Mouse (Mus musculus): ENCODE measurements around the gene Fbxo11. TPM values are rescaled to one million over a fixed set of nuclear protein-coding genes. Genes with fewer than 3 reads are reported as not detected.
A peak's percentile ranks its signal among the peaks of the same experiment; 100 is the strongest.

The Fbxo11 gene
- polyA plus RNA-seq, 1 experiment from 2014 or later = 28.1 TPM

- no peaks in the 10 kb centered on the region for H3K9me3 ChIP-seq (replicated peaks; ENCODE audit: control insufficient read depth, low read length, poor library complexity, severe bottlenecking)
- no peak overlapping the region for H3K9ac ChIP-seq (ENCODE audit: low read depth, low read length)
- H3K27me3 ChIP-seq (ENCODE audit: control insufficient read depth, insufficient read depth, low read depth, low read length) = no peaks in the 10 kb centered on the region
- H3K27ac ChIP-seq (ENCODE audit: low read length) = no peak overlapping the region
- H3K4me2 ChIP-seq (ENCODE audit: low read length) = no peak overlapping the region
- no peak overlapping the region for H3K4me3 ChIP-seq (ENCODE audit: low read depth, low read length)
- ATAC-seq = no peak
- WGBS = 92% methylated on average over 9 of the region's 9 CpGs
- no peaks in the 10 kb centered on the region for H3K36me3 ChIP-seq (ENCODE audit: control insufficient read depth, insufficient read depth, low read length)
- H3K4me1 ChIP-seq (ENCODE audit: control insufficient read depth, insufficient read depth, low read length) = no peaks in the 10 kb centered on the region; the same call in 1 of the 2 replicates
Measured at GRCm38 (mm10) chr17:88098181-88098852, 33.2 kb upstream of the Fbxo11 start.

DNA sequence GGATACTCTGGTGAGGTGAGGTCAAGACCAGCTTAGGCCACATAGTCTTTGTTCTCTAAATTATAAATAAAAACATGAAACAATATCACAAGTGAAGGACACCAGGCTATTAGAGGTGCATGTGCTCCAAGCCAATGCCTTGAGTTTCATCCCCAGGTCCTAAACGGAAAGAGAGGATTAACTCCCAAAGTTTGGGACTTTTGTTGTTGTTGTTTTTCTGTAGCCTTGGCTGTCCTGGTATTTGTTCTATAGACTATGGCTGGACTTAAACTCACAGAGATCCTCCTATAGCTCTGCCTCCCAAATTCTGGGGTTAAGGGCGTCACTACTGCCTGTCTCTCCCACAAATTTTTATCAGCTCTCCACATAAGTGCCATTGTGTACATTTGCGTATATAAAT is 32.5 kb upstream of the Fbxo11 start:
- H3K9ac ChIP-seq (ENCODE audit: low read depth, low read length) = no peak overlapping the region
- no peak overlapping the region for H3K27ac ChIP-seq (ENCODE audit: low read length)
- ATAC-seq = no peak
- H3K27me3 ChIP-seq (ENCODE audit: control insufficient read depth, insufficient read depth, low read depth, low read length) = no peaks in the 10 kb centered on the region
- no peak overlapping the region for H3K4me3 ChIP-seq (ENCODE audit: low read depth, low read length)
- 90% methylated on average over 3 of the region's 3 CpGs for WGBS
- H3K4me1 ChIP-seq (ENCODE audit: control insufficient read depth, insufficient read depth, low read length) = no peaks in the 10 kb centered on the region; the same call in 1 of the 2 replicates
- H3K36me3 ChIP-seq (ENCODE audit: control insufficient read depth, insufficient read depth, low read length) = no peaks in the 10 kb centered on the region
- H3K4me2 ChIP-seq (ENCODE audit: low read length) = no peak overlapping the region
- H3K9me3 ChIP-seq (replicated peaks; ENCODE audit: control insufficient read depth, low read length, poor library complexity, severe bottlenecking) = no peaks in the 10 kb centered on the region

DNA sequence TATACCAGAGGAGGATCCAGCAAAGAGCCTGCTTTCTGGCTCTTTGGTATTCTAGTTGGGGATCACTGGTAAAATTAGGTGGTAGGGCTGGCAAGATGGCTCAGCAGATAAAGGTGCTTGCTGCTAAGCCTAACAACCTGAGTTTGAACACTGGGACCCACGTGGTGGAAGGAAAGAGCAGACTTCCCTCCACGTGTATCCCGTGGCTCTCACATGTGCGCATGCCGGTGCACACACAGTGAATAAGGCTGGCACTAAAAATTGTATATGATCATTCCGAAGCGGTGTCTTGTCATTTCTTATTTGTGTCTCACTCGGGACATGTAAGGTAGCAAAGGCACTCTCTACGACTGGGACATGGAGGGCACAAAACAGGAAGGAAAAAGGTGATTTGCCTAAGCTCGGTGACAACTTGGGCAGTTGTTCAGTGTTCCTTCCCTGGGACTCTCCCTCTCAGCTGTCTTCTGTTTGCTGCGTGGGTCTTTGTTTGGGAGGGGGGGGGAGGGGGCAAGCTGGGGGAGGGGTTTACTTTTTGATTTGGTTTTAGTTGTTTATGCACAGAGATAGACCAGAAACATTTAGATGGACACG is 31.8 kb upstream of the Fbxo11 start:
- no peak overlapping the region for H3K27ac ChIP-seq (ENCODE audit: low read length)
- H3K4me3 ChIP-seq (ENCODE audit: low read depth, low read length) = no peak overlapping the region
- H3K36me3 ChIP-seq (ENCODE audit: control insufficient read depth, insufficient read depth, low read length) = no peaks in the 10 kb centered on the region
- no peak overlapping the region for H3K4me2 ChIP-seq (ENCODE audit: low read length)
- no peak for ATAC-seq
- H3K27me3 ChIP-seq (ENCODE audit: control insufficient read depth, insufficient read depth, low read depth, low read length) = no peaks in the 10 kb centered on the region
- no peak overlapping the region for H3K9ac ChIP-seq (ENCODE audit: low read depth, low read length)
- H3K9me3 ChIP-seq (replicated peaks; ENCODE audit: control insufficient read depth, low read length, poor library complexity, severe bottlenecking) = no peaks in the 10 kb centered on the region
- WGBS = 89% methylated on average over 11 of the region's 12 CpGs
- no peaks in the 10 kb centered on the region; the same call in 1 of the 2 replicates for H3K4me1 ChIP-seq (ENCODE audit: control insufficient read depth, insufficient read depth, low read length)

DNA sequence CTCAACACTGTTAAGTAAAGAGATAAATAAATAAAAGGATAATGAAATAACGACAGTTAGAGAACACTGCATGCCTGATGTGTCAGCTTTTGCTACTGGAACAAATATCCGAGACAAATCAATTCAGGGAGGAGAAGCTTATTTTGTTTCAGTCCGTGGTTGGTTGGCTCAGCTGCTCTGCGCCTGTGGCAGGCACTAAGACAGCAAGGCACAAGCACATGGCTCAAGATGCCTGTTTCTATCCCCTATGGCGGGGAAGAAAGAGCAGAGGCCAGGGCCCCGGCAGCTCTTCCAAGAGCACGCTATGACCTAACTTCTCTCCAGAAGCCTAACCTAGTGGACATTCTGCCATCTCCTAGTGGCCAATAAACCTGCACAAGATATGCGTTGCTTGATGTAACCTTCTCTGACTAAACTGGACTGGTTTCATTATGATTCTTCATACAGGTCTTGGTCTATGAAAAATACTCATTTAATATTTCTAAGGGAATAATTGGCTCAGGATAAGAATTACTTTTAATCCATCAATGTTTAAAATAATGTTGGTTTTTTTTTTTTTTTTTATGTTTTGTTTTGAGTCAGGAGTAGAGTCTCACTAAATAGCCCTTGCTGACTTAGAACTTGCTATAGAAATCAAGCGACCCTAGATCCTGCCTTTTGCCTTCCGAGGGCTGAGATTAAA is 30.6 kb upstream of the Fbxo11 start:
- H3K4me2 ChIP-seq (ENCODE audit: low read length) = no peak overlapping the region
- H3K27me3 ChIP-seq (ENCODE audit: control insufficient read depth, insufficient read depth, low read depth, low read length) = no peaks in the 10 kb centered on the region
- no peaks in the 10 kb centered on the region; the same call in 1 of the 2 replicates for H3K4me1 ChIP-seq (ENCODE audit: control insufficient read depth, insufficient read depth, low read length)
- H3K4me3 ChIP-seq (ENCODE audit: low read depth, low read length) = no peak overlapping the region
- H3K9ac ChIP-seq (ENCODE audit: low read depth, low read length) = no peak overlapping the region
- H3K36me3 ChIP-seq (ENCODE audit: control insufficient read depth, insufficient read depth, low read length) = no peaks in the 10 kb centered on the region
- 59% methylated on average over 10 of the region's 10 CpGs for WGBS
- no peak overlapping the region for H3K27ac ChIP-seq (ENCODE audit: low read length)
- no peak for ATAC-seq
- no peaks in the 10 kb centered on the region for H3K9me3 ChIP-seq (replicated peaks; ENCODE audit: control insufficient read depth, low read length, poor library complexity, severe bottlenecking)

DNA sequence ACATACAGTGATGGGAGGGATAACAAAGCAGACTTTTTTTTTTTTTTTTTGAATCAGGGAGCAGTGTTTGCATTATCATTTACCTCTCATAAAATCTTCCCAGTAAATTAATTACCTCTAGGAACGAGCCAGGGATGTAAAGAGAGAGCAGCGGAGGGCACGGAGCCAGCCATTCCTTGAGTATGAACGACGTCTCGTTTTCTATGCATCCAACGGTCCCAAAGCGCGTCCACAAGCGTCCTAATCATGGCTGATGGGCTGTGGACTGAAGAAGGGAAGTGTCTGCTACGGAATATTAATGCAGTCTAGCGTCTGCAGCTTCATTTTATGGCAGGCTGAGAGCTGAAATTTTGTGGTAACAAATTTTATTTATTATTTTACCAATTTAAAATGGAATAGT is 29.2 kb upstream of the Fbxo11 start:
- H3K27ac ChIP-seq (ENCODE audit: low read length) = no peak overlapping the region
- ATAC-seq = no peak

GRCm38 (mm10) chr17:88093798-88094197 is 28.7 kb upstream of the Fbxo11 start:
- ATAC-seq = no peak
- 73% methylated on average over 10 of the region's 10 CpGs for WGBS
- H3K9ac ChIP-seq (ENCODE audit: low read depth, low read length) = no peak overlapping the region
- no peaks in the 10 kb centered on the region for H3K9me3 ChIP-seq (replicated peaks; ENCODE audit: control insufficient read depth, low read length, poor library complexity, severe bottlenecking)
- H3K27ac ChIP-seq (ENCODE audit: low read length) = no peak overlapping the region
- no peaks in the 10 kb centered on the region; the same call in 1 of the 2 replicates for H3K4me1 ChIP-seq (ENCODE audit: control insufficient read depth, insufficient read depth, low read length)
- no peaks in the 10 kb centered on the region for H3K36me3 ChIP-seq (ENCODE audit: control insufficient read depth, insufficient read depth, low read length)
- H3K4me2 ChIP-seq (ENCODE audit: low read length) = no peak overlapping the region
- no peak overlapping the region for H3K4me3 ChIP-seq (ENCODE audit: low read depth, low read length)
- H3K27me3 ChIP-seq (ENCODE audit: control insufficient read depth, insufficient read depth, low read depth, low read length) = no peaks in the 10 kb centered on the region

More for the DNA sequence above, 29.2 kb upstream of the Fbxo11 start:
- Histone ChIP-seq H3K27me3 (ENCODE audit: control insufficient read depth, insufficient read depth, low read depth, low read length) (no peaks in the 10 kb centered on the region), H3K9me3 (replicated peaks; ENCODE audit: control insufficient read depth, low read length, poor library complexity, severe bottlenecking) (no peaks in the 10 kb centered on the region), H3K4me2 (ENCODE audit: low read length) (peak overlapping the region; percentile 26; the same call in 1 of the 2 replicates), H3K4me3 (ENCODE audit: low read depth, low read length) (no peak overlapping the region), H3K9ac (ENCODE audit: low read depth, low read length) (no peak overlapping the region), H3K36me3 (ENCODE audit: control insufficient read depth, insufficient read depth, low read length) (no peaks in the 10 kb centered on the region), H3K4me1 (ENCODE audit: control insufficient read depth, insufficient read depth, low read length) (no peaks in the 10 kb centered on the region; the same call in 1 of the 2 replicates)
- 54% methylated on average over 12 of the region's 12 CpGs for WGBS

DNA sequence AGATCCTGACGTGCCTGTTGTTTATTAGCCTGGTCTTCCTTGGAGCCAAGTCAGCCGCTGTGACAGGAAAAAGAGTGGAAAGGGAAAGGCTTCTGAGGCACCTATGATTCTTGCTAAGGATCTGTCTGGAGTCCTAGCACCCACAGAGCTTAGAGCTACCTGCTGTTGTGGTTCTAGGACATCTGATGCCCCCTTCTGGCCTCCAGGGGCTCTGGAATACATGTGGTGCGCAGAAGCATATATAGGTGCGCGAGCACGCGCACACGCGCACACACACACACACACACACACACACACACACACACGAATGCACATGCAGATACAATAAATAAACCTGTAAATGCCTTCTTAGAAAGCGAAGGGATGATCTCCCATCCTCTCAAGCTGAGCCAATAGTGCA is 20.9 kb upstream of the Fbxo11 start:
- Histone ChIP-seq H3K4me3 (ENCODE audit: low read depth, low read length) (no peak overlapping the region), H3K9me3 (replicated peaks; ENCODE audit: control insufficient read depth, low read length, poor library complexity, severe bottlenecking) (no peaks in the 10 kb centered on the region), H3K9ac (ENCODE audit: low read depth, low read length) (no peak overlapping the region), H3K27ac (ENCODE audit: low read length) (no peak overlapping the region), H3K4me1 (ENCODE audit: control insufficient read depth, insufficient read depth, low read length) (no peaks in the 10 kb centered on the region), H3K4me2 (ENCODE audit: low read length) (no peak overlapping the region), H3K27me3 (ENCODE audit: control insufficient read depth, insufficient read depth, low read depth, low read length) (no peaks in the 10 kb centered on the region), H3K36me3 (ENCODE audit: control insufficient read depth, insufficient read depth, low read length) (no peaks in the 10 kb centered on the region)
- no peak for ATAC-seq
- WGBS = 96% methylated on average over 11 of the region's 11 CpGs

DNA sequence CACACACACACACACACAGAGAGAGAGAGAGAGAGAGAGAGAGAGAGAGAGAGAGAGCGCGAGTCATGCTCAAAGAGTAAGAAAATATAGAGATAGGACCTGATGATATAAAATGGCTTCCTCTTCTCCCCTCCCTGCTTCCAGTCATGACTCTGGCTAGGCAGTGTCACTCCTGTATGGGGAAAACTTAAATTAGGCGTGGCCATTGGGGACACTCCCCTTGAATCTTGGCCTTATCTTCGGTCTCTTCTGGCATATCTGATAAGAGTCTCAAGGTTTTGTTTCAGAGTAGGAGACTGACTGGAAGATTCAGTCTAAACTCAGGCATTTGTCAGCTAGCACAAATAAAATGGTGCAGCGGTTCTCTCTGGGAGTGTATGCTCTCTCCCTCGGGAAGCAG is 16.4 kb upstream of the Fbxo11 start:
- Histone ChIP-seq H3K9ac (ENCODE audit: low read depth, low read length) (no peak overlapping the region), H3K27me3 (ENCODE audit: control insufficient read depth, insufficient read depth, low read depth, low read length) (no peaks in the 10 kb centered on the region), H3K4me2 (ENCODE audit: low read length) (no peak overlapping the region), H3K9me3 (replicated peaks; ENCODE audit: control insufficient read depth, low read length, poor library complexity, severe bottlenecking) (no peaks in the 10 kb centered on the region), H3K4me3 (ENCODE audit: low read depth, low read length) (no peak overlapping the region), H3K36me3 (ENCODE audit: control insufficient read depth, insufficient read depth, low read length) (no peaks in the 10 kb centered on the region), H3K4me1 (ENCODE audit: control insufficient read depth, insufficient read depth, low read length) (no peaks in the 10 kb centered on the region), H3K27ac (ENCODE audit: low read length) (no peak overlapping the region)
- WGBS = 90% methylated on average over 6 of the region's 6 CpGs
- ATAC-seq = no peak

GRCm38 (mm10) chr17:88079771-88080170 is 14.7 kb upstream of the Fbxo11 start:
- H3K9me3 ChIP-seq (replicated peaks; ENCODE audit: control insufficient read depth, low read length, poor library complexity, severe bottlenecking) = no peaks in the 10 kb centered on the region
- H3K4me3 ChIP-seq (ENCODE audit: low read depth, low read length) = no peak overlapping the region
- WGBS = 89% methylated on average over 8 of the region's 8 CpGs
- H3K27ac ChIP-seq (ENCODE audit: low read length) = no peak overlapping the region
- no peaks in the 10 kb centered on the region for H3K36me3 ChIP-seq (ENCODE audit: control insufficient read depth, insufficient read depth, low read length)
- no peak overlapping the region for H3K4me2 ChIP-seq (ENCODE audit: low read length)
- H3K9ac ChIP-seq (ENCODE audit: low read depth, low read length) = no peak overlapping the region
- no peaks in the 10 kb centered on the region for H3K4me1 ChIP-seq (ENCODE audit: control insufficient read depth, insufficient read depth, low read length)
- no peak for ATAC-seq
- H3K27me3 ChIP-seq (ENCODE audit: control insufficient read depth, insufficient read depth, low read depth, low read length) = no peaks in the 10 kb centered on the region

All from midbrain, embryonic 16.5 days (tissue).